Mouse (Mus musculus): ENCODE measurements at regions not wholly inside any gene's neighbourhood (a gene's known extent, or its start where the extent isn't known, plus 50 kb on each side); places are given as distances from the start of the nearest gene placed in this dataset.

GRCm38 (mm10) chr9:115607961-115608360 is 297.7 kb upstream of the Stt3b start:
- DNase-seq (ENCODE audit: inconsistent age in 2 of 2, low spot score in 1 of 2): no peak

DNA sequence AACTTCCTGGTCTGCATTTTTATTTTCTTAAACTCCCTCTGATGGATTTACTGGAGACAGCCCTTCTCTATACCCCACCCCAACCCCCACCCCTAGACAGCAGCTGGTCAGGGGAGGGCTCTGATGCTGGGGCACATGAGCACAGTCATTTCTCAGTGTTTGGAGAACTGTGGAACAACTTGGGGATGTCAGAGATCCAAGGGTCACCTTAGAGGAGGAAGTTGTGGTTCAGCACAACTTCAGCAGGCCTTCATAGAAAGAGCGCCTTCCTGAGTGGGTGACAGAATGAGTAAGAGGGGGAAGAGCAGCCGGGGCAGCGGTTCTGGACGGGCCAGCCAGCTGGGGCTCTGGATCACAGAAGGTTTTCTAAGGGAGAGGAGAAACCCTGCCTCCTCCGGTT is 298.2 kb upstream of the Stt3b start:
- no peak for DNase-seq (ENCODE audit: inconsistent age in 2 of 2, low spot score in 1 of 2)

- DNase-seq (ENCODE audit: inconsistent age in 2 of 2, low spot score in 1 of 2): no peak
Observed at GRCm38 (mm10) chr9:115609904-115610303, 299.4 kb upstream of the Gadl1 start.

DNA sequence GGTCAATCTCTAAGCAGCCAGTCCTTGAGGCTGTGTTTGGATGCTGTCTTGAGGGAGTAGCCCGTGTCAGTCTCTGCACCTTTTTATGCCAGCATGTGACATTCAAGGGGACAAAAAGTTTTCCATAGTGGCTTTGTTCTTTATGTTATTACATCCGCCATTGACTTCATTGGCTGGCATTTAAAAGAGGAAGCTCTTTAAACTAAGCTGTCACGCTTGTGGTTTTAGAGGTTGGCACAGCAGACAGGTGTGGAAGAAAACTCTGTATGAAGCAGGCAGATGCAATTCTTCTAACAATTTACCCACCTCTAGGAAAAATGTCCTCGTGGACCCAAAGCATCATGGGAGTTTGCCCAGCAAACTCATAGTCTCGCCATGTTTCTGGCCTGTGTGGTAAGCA is 297.5 kb upstream of the Gadl1 start:
- no peak for DNase-seq (ENCODE audit: inconsistent age in 2 of 2, low spot score in 1 of 2)

- DNase-seq (ENCODE audit: inconsistent age in 2 of 2, low spot score in 1 of 2): no peak
Observed at GRCm38 (mm10) chr9:115612908-115613307, 296.3 kb upstream of the Gadl1 start.

DNA sequence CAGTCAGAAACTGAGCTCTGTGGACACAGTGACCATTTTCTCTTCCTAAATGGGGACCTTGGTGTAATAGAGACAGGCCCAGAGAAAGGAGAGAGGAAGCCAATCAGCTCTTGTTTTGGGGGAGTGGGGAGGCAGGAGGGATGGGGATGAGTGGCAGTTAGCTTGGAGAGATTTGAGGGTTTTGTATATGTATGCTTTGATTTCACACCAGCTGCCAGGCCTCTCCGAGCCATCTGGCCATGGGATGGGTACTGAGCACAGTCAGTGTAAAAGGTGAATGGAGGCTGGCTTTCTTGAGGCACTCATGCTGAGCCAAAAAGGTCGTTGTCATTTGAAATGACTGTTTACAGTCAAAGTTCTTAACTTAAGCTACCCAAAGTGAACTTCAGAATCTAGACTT is 295.2 kb upstream of the Gadl1 start:
- DNase-seq (ENCODE audit: inconsistent age in 2 of 2, low spot score in 1 of 2): no peak

DNA sequence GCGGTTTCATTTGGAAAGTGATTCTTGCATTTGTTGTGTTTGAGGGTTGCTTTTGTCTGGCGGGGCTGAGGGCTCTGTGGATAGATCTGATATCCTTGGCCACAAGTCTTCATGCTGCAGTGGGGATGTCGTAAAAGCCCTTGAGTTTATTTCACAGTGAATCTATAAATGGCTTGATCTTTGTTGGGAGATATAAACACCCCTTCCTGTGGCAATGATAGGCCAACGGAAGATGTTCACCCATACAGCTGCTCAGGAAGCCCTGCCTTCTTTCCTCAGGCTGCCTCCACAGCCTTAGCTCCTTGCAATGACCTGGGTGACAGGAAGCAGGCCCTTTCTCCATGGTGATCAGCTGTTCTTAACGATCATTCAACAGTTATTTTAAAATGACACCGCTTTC is 291.3 kb upstream of the Gadl1 start:
- no peak for DNase-seq (ENCODE audit: inconsistent age in 2 of 2, low spot score in 1 of 2)

DNA sequence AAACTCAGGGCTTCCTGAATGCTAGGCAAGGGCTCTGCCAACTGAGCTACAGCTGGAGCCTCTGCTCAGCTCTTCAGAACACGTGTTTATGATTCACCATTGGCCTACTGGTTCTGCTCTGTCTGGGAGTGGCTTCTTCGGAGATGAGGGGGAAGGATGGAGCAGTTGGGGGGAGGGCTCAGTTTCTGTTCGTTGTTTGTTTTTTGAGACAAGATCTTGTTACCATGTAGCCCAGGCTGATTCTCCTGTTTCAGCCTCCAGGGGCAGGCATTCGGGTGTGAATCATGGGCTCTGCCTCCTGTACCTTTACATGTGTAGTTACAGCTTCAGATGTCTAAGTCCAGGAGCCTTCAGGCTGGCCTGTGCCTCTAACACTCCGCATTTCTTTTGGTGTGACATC is 285.3 kb upstream of the Gadl1 start:
- DNase-seq (ENCODE audit: inconsistent age in 2 of 2, low spot score in 1 of 2): no peak

GRCm38 (mm10) chr9:115624721-115625496 is 284.3 kb upstream of the Gadl1 start:
- DNase-seq (ENCODE audit: inconsistent age in 2 of 2, low spot score in 1 of 2): no peak

DNA sequence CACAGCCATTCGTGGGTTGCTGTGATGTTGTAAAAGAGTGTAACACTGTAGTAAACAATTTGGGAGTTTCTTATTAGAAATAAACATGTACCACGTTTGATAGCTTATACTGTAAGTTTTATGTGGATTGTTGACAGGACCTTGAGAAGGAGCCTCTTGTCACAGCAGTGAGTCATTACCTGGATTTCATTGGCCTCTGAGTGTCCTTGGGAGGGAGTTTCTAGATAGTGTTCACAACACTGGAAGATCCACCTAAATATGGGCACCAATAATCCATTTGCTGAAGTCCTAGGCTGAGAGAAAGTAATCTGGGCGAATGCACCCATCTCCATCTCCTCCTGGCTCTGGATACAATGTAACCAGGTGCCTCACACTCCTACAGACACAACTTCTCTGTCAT is 281.7 kb upstream of the Gadl1 start:
- DNase-seq (ENCODE audit: inconsistent age in 2 of 2, low spot score in 1 of 2): peak; percentile 23 to 66

GRCm38 (mm10) chr9:115637114-115637513 is 272.1 kb upstream of the Gadl1 start:
- peak; percentile 54 to 60 for DNase-seq (ENCODE audit: inconsistent age in 2 of 2, low spot score in 1 of 2)

DNA sequence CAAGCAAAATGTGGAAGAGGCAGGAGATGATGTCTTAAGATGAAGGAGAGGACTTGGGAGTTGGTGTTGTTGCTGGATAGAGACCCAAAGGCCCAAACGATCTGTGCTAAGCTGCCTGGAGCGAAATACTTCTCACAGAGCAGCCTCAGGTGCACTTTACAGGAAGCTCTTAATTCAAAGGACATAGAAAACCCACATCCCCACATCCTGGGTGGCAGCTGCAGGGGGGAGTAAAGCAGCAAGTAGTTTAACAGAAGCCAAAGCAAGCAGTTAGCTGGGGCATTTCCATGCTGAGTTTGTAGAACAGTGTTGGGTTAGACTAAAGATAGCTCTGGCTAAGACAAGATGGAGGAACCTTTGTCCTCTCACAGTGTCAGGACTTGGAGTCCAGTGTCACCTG is 268.5 kb upstream of the Gadl1 start:
- no peak for DNase-seq (ENCODE audit: inconsistent age in 2 of 2, low spot score in 1 of 2)

- no peak for DNase-seq (ENCODE audit: inconsistent age in 2 of 2, low spot score in 1 of 2)
Observed at GRCm38 (mm10) chr9:115642032-115642431, 267.2 kb upstream of the Gadl1 start.

DNA sequence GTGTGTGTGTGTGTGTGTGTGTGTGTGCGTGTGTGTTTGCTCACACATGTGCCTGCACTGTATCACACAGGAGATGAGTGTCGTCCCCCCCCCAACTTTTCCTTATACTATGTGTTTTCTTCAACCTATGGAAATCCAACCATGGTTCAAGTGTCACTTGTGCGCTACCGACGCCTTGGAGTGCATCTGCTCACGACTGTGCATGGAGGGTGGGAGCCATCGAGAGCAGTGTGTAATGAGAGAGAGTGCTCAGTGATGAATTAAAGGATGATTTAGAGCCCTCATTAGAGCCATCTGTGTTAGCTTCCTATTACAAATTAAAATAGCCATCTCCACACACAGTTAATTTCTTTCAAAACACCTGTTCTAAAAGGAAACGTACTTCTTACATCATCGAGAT is 264.3 kb upstream of the Gadl1 start:
- no peak for DNase-seq (ENCODE audit: inconsistent age in 2 of 2, low spot score in 1 of 2)

DNA sequence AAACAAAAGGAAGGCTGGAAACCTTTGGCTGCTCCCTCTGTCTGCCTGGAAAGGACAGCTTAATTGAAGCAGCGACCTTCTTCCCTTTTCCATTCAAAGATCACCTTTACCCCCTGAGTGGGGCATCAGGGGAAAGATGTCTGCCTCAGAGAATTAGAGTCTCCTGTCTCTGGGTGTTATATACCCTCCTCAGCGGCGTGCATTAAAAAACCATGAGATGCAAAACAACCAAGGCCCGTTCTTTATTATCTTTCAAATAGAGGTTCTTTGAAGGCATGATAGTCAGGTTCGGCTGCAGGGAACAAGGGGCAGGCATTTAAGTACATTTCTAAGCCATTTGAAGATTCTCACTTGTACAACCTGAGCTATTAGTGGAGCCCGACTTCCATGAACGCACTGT is 263.0 kb upstream of the Gadl1 start:
- no peak for DNase-seq (ENCODE audit: inconsistent age in 2 of 2, low spot score in 1 of 2)

DNA sequence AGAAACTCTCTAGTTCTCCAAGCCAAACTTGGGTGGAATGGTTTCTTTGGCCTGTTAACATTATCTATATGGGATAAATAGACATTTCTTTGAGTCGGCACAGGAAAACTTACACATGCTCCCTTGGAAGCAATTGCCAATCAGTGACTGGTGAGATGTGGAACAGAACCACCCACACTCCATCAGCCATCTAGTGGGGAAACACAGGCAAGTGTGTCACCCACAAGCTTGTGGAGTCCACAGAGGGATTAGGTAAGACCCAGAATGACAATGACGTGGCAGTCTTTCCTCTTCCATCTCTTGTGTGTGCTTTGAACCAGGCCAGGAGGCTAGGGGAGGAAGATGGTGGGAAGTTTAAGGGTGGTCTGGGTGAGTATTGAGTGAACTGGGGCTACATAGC is 257.5 kb upstream of the Gadl1 start:
- DNase-seq (ENCODE audit: inconsistent age in 2 of 2, low spot score in 1 of 2): no peak

GRCm38 (mm10) chr9:115653116-115653515 is 256.1 kb upstream of the Gadl1 start:
- no peak for DNase-seq (ENCODE audit: inconsistent age in 2 of 2, low spot score in 1 of 2)

DNA sequence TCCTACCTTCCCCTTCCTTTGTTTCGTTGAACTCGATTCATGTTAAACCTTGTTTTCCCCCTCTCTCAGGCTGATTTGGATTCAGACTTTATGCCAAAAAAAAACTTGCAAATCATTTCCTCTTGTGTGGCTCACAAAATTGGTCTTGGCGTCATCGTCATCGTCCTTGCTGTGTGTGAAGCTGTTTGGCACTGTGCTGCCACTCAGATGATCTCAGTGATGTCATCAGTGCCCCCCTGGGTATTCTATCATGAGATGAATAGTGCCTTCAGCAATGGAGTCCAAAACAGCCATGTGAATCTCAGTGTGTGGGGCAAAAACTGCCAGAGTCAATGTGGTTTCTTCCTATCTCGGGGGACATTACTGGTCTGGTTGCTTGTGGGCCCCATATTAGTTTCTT is 254.3 kb upstream of the Gadl1 start:
- no peak for DNase-seq (ENCODE audit: inconsistent age in 2 of 2, low spot score in 1 of 2)

GRCm38 (mm10) chr9:115656538-115656937 is 252.7 kb upstream of the Gadl1 start:
- no peak for DNase-seq (ENCODE audit: inconsistent age in 2 of 2, low spot score in 1 of 2)

DNA sequence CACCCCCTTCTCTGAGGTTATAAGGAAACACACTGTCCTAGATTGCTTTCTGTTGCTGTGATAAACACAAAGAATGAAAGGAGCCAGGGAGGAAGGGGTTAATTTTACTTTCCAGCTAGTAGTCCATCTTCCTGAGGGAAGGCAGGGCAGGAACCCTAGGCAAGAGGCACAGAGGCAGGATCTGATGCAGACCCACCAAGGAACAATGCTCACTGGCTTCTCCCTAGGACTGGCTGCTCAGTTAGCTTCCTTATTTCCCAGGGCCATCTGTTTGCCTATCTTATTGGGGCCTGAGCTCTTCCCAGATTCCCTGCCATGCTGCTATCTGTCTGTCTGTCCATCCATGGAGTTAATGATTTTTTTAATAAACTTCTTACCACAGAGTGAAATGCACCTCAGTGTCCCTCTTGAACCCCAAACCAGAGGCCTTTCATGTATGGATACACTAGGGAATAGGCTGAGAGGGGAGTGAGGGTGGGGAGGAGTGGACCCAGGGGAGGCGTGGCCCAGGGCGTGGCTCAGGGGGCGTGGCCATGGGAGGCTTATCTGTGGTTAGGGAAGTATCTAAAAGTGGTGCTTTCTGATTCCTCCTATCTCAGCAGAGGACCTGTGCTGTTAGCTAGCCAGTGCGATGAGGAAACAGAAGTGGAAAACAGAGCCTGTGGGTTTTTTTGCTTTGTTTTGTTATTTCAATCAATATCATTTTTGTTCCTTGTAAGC is 252.1 kb upstream of the Gadl1 start:
- no peak for DNase-seq (ENCODE audit: inconsistent age in 2 of 2, low spot score in 1 of 2)

- DNase-seq (ENCODE audit: inconsistent age in 2 of 2, low spot score in 1 of 2): no peak
Observed at GRCm38 (mm10) chr9:115658477-115658876, 250.8 kb upstream of the Gadl1 start.

- no peak for DNase-seq (ENCODE audit: inconsistent age in 2 of 2, low spot score in 1 of 2)
Observed at GRCm38 (mm10) chr9:115660371-115660770, 248.9 kb upstream of the Gadl1 start.

Data from adrenal gland, adult (tissue).